Mouse (Mus musculus): ENCODE data around the gene Bcl2l13. TPM values are rescaled to one million over a fixed set of nuclear protein-coding genes. Genes with fewer than 3 reads are reported as not detected.
"Not testable (repeated sequence)": the region's sequence is repeated elsewhere in the genome, so short reads cannot be mapped to it uniquely, and the experiment has no call there.

The Bcl2l13 gene
- polyA plus RNA-seq, 1 experiment: 14.7 TPM

DNA sequence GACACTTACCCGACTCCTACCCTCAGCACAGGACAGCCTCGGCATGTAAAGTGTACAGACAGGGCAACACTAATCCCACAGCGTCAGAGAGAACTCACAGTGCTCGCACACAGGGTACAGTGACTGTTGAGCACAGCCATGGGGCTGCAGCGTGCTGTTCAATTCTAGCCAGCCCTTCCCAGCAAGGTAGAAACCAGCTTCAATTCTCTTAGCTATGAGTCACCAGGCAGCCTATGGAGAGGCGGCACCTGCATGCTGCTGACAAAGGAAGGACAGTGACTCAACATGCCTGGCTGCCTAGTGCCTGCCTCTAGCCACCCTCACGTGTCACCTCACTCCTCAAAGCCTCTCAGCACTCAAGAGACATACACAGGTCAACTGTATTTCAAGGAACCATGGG, 38.0 kb upstream of the Bcl2l13 start:
- TF ChIP-seq CTCF (IDR thresholded peaks at IDR 0.05; ENCODE audit: control insufficient read depth, insufficient read depth, low read length) (no peak), POLR2A (IDR thresholded peaks at IDR 0.05; ENCODE audit: borderline replicate concordance, control insufficient read depth, low read depth, low read length) (no peak)
- no peaks in the 10 kb centered on the region for H3K4me1 ChIP-seq (ENCODE audit: control insufficient read depth, insufficient read depth, low read length)
- no peak overlapping the region for H3K27ac ChIP-seq (ENCODE audit: control insufficient read depth, insufficient read depth, low read depth, low read length, poor library complexity)
- WGBS: 88% methylated on average over 7 of the region's 7 CpGs
- no peak overlapping the region for H3K4me3 ChIP-seq (replicated peaks; ENCODE audit: control insufficient read depth, low read depth, low read length)

DNA sequence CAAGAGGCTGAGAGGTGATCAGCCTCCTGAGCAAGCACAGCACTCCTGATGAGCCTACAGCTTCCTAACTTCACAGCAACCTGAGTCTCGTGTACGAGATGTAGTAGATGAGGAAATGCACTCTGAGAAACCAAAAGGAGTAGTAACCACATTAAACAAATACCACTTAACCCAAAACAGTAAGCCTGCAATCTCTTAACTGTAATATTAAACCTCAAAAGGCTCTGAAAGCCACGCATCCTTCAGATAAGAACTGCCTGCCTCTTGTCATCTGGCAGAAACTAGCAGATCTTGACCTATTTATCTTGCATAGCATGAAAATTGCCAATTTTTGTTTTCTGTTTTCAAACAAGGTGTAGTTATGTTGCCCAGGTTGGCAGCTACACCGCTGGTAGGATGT, 37.1 kb upstream of the Bcl2l13 start:
- Histone ChIP-seq H3K27ac (ENCODE audit: control insufficient read depth, insufficient read depth, low read depth, low read length, poor library complexity) (no peak overlapping the region), H3K4me3 (replicated peaks; ENCODE audit: control insufficient read depth, low read depth, low read length) (no peak overlapping the region), H3K4me1 (ENCODE audit: control insufficient read depth, insufficient read depth, low read length) (no peaks in the 10 kb centered on the region)
- 59% methylated on average over 4 of the region's 4 CpGs for WGBS
- TF ChIP-seq CTCF (IDR thresholded peaks at IDR 0.05; ENCODE audit: control insufficient read depth, insufficient read depth, low read length): no peak
- TF ChIP-seq POLR2A (IDR thresholded peaks at IDR 0.05; ENCODE audit: borderline replicate concordance, control insufficient read depth, low read depth, low read length): no peak

DNA sequence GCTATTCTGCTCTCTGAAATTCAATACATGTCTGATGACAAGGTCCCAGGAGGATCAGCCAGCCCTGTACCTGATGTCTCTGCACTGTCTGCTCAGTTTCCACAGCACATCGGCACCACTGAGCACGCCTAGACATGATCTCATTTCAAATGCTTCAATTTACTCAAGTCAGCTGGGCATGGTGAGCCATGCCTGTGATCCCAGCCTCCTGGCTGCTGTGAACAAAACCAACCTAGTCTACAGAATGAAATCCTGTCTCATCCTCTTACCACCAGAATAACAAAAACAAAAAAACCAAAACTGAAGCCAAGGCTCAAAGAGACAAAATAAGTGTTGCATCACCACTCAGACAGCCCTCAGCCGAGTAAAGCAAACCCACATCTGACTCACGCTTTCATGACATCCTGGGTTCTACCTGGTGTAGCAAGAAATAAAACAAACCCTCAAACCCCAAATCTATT, 36.4 kb upstream of the Bcl2l13 start:
- 75% methylated on average over 4 of the region's 4 CpGs for WGBS
- TF ChIP-seq POLR2A (IDR thresholded peaks at IDR 0.05; ENCODE audit: borderline replicate concordance, control insufficient read depth, low read depth, low read length) (no peak), CTCF (IDR thresholded peaks at IDR 0.05; ENCODE audit: control insufficient read depth, insufficient read depth, low read length) (no peak)
- Histone ChIP-seq H3K27ac (ENCODE audit: control insufficient read depth, insufficient read depth, low read depth, low read length, poor library complexity) (no peak overlapping the region), H3K4me3 (replicated peaks; ENCODE audit: control insufficient read depth, low read depth, low read length) (no peak overlapping the region), H3K4me1 (ENCODE audit: control insufficient read depth, insufficient read depth, low read length) (no peaks in the 10 kb centered on the region)

DNA sequence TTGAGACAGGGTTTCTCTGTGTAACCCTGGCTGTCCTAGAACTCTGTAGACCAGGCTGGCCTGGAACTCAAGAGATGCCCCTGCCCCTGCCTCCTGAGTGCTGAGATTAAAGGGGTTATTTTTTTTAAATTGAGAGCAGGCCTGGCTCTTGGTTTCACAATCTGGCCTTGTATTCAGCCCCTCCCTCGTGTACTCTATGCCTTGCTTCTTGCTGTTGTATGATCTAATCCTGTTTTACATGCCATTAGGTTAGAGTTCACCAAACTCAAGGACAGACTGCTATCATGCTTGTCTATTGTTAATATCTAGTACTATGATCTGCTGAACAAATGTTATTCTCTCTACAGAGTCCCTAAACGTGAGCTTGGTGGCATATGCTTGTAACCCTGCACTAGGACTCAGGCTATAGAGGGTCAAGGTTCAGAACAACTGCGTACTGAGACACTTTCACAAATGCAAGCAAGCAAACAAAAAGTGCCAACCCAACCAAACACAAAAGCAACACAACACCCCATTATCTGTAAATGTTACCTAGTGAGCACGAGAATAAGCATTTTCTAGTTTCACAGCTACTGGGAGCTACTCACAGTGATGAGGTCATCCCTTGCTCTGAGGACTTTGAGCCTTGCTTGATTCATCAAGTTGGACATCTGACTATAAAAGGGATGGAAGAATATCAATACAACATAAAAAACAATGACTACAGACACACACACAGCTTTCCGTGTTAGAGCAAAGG, 28.8 kb upstream of the Bcl2l13 start:
- no peak for TF ChIP-seq CTCF (IDR thresholded peaks at IDR 0.05; ENCODE audit: control insufficient read depth, insufficient read depth, low read length)
- Histone ChIP-seq H3K4me1 (ENCODE audit: control insufficient read depth, insufficient read depth, low read length) (no peaks in the 10 kb centered on the region), H3K27ac (ENCODE audit: control insufficient read depth, insufficient read depth, low read depth, low read length, poor library complexity) (no peak overlapping the region), H3K4me3 (replicated peaks; ENCODE audit: control insufficient read depth, low read depth, low read length) (no peak overlapping the region)
- WGBS: 85% methylated on average over 5 of the region's 5 CpGs

DNA sequence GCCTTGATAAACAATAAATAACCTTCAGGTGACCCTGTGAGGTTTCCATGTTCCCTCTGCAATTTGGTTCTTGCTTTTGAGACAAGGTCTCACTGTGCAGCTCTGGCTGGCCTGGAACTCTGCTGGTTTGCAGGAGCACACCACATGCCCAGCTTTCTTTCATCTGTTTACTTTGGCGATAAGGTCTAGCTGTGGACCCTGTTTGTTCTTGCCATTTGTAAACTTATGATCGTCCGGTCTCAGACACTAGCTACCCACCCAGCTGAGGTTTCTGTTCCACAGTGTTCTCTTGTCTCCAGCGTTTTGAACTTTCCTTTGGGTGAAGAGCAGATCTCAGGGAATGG, 28.3 kb upstream of the Bcl2l13 start:
- Histone ChIP-seq H3K4me1 (ENCODE audit: control insufficient read depth, insufficient read depth, low read length) (no peaks in the 10 kb centered on the region), H3K27ac (ENCODE audit: control insufficient read depth, insufficient read depth, low read depth, low read length, poor library complexity) (no peak overlapping the region), H3K4me3 (replicated peaks; ENCODE audit: control insufficient read depth, low read depth, low read length) (no peak overlapping the region)
- TF ChIP-seq CTCF (IDR thresholded peaks at IDR 0.05; ENCODE audit: control insufficient read depth, insufficient read depth, low read length) (no peak), POLR2A (IDR thresholded peaks at IDR 0.05; ENCODE audit: borderline replicate concordance, control insufficient read depth, low read depth, low read length) (no peak)
- 97% methylated on average over 4 of the region's 4 CpGs for WGBS

DNA sequence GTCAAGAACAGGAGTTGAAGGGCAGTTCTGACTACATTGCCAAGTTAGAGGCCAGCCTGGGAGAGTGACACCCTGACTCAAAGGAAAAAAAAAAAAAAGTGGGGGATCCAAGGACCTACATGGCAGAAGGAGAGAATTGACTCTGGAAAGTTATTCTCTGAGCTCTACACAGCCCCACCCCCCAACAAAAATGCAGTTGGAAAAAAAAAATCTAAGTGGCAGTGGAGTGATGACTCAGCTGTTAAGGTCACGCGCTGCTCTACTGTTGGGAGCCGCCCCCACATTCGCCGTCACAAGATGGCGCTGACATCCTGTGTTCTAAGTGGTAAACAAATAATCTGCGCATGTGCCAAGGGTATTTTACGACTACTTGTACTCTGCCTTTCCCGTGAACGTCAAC, 24.0 kb upstream of the Bcl2l13 start:
- H3K27ac ChIP-seq (ENCODE audit: control insufficient read depth, insufficient read depth, low read depth, low read length, poor library complexity); H3K4me3 ChIP-seq (replicated peaks; ENCODE audit: control insufficient read depth, low read depth, low read length); H3K4me1 ChIP-seq (ENCODE audit: control insufficient read depth, insufficient read depth, low read length): not testable (repeated sequence)
- WGBS: 95% methylated on average over 10 of the region's 10 CpGs

DNA sequence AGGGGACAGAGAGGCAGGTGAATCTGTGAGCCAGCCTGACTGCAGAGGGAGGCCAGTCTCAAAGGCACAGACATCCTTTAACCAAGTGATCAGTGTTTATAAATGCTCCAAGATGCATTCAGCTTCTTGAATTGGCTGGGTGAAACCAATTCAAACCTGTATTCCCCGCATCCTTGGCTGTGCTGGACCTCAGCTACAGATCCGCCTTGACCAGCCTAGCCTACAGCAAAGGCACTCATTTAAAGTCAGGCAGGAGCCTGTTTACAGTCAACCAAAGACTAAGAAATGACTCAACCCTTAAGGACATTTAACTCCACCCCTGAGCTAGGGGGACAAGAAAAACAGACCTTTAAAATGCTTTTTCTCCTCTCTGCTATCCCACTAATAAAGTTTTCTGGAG, 16.7 kb upstream of the Bcl2l13 start:
- 96% methylated on average over 2 of the region's 2 CpGs for whole genome bisulfite sequencing
- no peak overlapping the region for H3K27ac ChIP-seq (ENCODE audit: control insufficient read depth, insufficient read depth, low read depth, low read length, poor library complexity)
- peaks cover 1% of the 10 kb centered on the region; the same call in 1 of the 2 replicates for H3K4me1 ChIP-seq (ENCODE audit: control insufficient read depth, insufficient read depth, low read length)
- H3K4me3 ChIP-seq (replicated peaks; ENCODE audit: control insufficient read depth, low read depth, low read length): no peak overlapping the region
- TF ChIP-seq POLR2A (IDR thresholded peaks at IDR 0.05; ENCODE audit: borderline replicate concordance, control insufficient read depth, low read depth, low read length) (no peak), CTCF (IDR thresholded peaks at IDR 0.05; ENCODE audit: control insufficient read depth, insufficient read depth, low read length) (no peak)

DNA sequence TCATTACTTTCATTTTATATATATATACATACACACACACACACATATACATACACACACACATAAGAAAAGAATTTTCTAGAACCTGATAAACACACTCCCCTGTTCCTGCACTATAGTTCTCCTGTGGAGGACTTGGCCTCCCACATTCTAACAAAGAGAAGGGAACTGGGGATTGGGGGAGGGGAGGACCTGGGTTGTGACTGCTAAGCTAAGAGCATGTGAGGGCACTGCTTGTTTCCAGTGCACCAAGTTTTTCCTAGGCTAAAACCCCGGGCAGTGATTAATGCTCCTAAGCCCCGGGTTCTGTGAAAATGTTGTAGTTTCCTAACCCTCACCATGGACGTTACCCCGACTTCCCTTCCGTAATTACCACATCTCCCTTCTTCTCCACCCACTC, 15.9 kb upstream of the Bcl2l13 start:
- Histone ChIP-seq H3K4me1 (ENCODE audit: control insufficient read depth, insufficient read depth, low read length) (peaks cover 1% of the 10 kb centered on the region; the same call in 1 of the 2 replicates), H3K4me3 (replicated peaks; ENCODE audit: control insufficient read depth, low read depth, low read length) (peak overlapping the region; percentile 66), H3K27ac (ENCODE audit: control insufficient read depth, insufficient read depth, low read depth, low read length, poor library complexity) (peak overlapping the region; percentile 54; the same call in 1 of the 2 replicates)
- TF ChIP-seq CTCF (IDR thresholded peaks at IDR 0.05; ENCODE audit: control insufficient read depth, insufficient read depth, low read length): no peak
- 40% methylated on average over 5 of the region's 5 CpGs for WGBS

DNA sequence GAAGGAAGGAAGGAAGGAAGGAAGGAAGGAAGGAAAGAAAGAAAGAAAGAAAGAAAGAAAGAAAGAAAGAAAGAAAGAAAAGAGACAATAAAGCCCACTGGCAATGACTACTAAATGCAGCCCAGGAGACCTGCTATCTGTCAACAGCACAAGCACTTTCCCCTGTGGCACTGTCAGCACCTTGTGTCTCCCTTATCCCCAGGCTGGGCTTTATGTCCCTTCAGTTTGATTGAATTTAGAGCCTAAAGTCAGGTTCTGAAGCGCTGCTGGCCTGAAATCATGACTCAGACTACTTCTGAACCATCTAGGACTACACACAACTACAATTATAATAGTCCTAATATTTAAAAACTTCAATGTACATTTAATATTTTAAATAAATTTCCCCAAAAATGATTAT, 15.1 kb upstream of the Bcl2l13 start:
- 56% methylated on average over 1 of the region's 1 CpGs for WGBS
- no peak for TF ChIP-seq CTCF (IDR thresholded peaks at IDR 0.05; ENCODE audit: control insufficient read depth, insufficient read depth, low read length)
- no peak for TF ChIP-seq POLR2A (IDR thresholded peaks at IDR 0.05; ENCODE audit: borderline replicate concordance, control insufficient read depth, low read depth, low read length)
- peak overlapping the region; percentile 71 for H3K4me3 ChIP-seq (replicated peaks; ENCODE audit: control insufficient read depth, low read depth, low read length)
- peak overlapping the region; percentile 45; the same call in 1 of the 2 replicates for H3K27ac ChIP-seq (ENCODE audit: control insufficient read depth, insufficient read depth, low read depth, low read length, poor library complexity)
- H3K4me1 ChIP-seq (ENCODE audit: control insufficient read depth, insufficient read depth, low read length): peaks cover 1% of the 10 kb centered on the region; the same call in 1 of the 2 replicates
